Mouse (Mus musculus): Measurements from ENCODE around the gene Wbp11. TPM values are rescaled to one million over a fixed set of nuclear protein-coding genes. Genes with fewer than 3 reads are reported as not detected.

Wbp11 gene
- 39.8 and 42.8 TPM in 2 replicates for polyA plus RNA-seq (2015; fragmentation: Nextera tagmentation; extraction: Ambion mirVana)

DNA sequence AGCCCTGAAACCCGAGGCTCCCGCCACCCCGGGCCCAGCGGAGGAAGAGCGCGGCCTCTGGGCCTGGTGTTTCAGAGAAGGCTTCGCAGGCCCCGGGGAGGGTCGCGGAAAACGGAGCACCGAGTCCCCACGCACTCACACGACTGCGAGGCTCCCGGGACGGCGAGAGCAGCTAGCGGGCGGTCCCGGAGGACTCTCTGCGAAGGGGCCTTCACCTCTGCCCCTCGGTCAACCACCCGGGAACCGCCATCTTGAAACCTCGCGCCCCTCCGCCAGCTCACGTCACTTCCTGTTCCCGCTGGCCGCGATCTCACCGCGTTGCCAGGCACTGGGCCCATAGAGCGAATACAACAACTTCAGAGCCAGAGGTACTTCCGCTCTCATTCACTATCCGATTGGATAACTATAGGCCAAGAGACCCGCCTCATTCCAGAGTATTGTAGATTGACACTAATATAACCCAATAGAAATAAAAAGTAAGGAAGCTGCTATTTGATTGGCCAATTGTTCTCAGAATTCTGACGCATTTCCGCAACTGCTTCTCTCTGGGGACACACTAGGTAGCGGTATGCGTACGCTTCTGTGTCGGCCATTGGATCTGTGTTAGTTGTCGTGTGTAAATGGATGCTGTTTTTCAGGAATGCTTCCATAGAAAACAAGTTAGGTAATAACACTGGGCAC lies at the start of gene Wbp11:
Gene Wbp11 (minus strand): TSS at position 353 of the 681 bp plus-strand sequence.
- Histone ChIP-seq H3K27ac (replicated peaks) (peak within 1 kb of the TSS; percentile 86), H3K27me3 (ENCODE audit: control insufficient read depth, insufficient read depth, low read length) (no peaks in the 10 kb centered on the region), H3K9ac (ENCODE audit: low read length) (peak within 1 kb of the TSS; percentile 99), H3K4me1 (replicated peaks; ENCODE audit: control insufficient read depth, insufficient read depth) (peaks cover 2% of the 10 kb centered on the region; the same call in 1 of the 2 replicates), H3K9me3 (ENCODE audit: control insufficient read depth, low read length) (no peaks in the 10 kb centered on the region), H3K36me3 (ENCODE audit: control insufficient read depth, insufficient read depth, low read length) (peaks cover 13% of the 10 kb centered on the region; the same call in 1 of the 2 replicates), H3K4me3 (ENCODE audit: low read depth, low read length) (peak within 1 kb of the TSS; percentile 99), H3K4me2 (replicated peaks; ENCODE audit: low read depth) (peak within 1 kb of the TSS; percentile 55)
- DNase-seq (ENCODE audit: low spot score) (peak; percentile 96), ATAC-seq (ENCODE audit: low FRiP score, low TSS enrichment) (peak; percentile 100)
- TF ChIP-seq EP300 (optimal IDR thresholded peaks at IDR 0.05) (peak; percentile 39), CTCF (IDR thresholded peaks at IDR 0.05; ENCODE audit: low read depth) (peak; percentile 65)
- 0% methylated on average over 43 of the region's 45 CpGs for WGBS

DNA sequence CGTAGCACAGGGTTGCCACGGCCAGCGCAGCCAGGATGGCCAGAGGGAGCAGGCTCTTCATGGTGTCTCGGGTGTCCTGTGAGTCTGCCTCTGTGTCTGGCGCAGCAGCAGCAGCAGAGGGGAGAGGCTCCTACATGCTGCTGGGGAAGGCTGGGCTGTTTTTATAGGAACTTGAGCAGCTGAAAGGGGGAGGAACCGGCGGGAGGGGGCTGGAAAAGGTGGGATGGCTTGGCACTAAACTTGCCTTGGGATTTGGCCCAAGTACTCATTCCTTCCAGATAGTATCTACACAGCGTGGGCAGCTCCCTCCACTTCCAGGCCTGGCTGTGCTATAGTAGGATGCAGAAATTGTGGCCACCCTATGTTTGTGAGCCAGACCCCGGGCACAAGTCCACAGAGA lies 47.6 kb upstream of the Wbp11 start, which contains the start of gene Mgp:
Gene Mgp (minus strand): TSS at position 154 of the 400 bp plus-strand sequence.
- Histone ChIP-seq H3K9ac (ENCODE audit: low read length) (peak within 1 kb of the TSS; percentile 54; the same call in 1 of the 2 replicates), H3K9me3 (ENCODE audit: control insufficient read depth, low read length) (no peaks in the 10 kb centered on the region), H3K4me1 (replicated peaks; ENCODE audit: control insufficient read depth, insufficient read depth) (no peaks in the 10 kb centered on the region), H3K27ac (replicated peaks) (peak within 1 kb of the TSS; percentile 78), H3K4me3 (ENCODE audit: low read depth, low read length) (peak within 1 kb of the TSS; percentile 38), H3K4me2 (replicated peaks; ENCODE audit: low read depth) (peak within 1 kb of the TSS; percentile 37), H3K36me3 (ENCODE audit: control insufficient read depth, insufficient read depth, low read length) (no peaks in the 10 kb centered on the region), H3K27me3 (ENCODE audit: control insufficient read depth, insufficient read depth, low read length) (no peaks in the 10 kb centered on the region)
- TF ChIP-seq CTCF (IDR thresholded peaks at IDR 0.05; ENCODE audit: low read depth) (no peak), EP300 (optimal IDR thresholded peaks at IDR 0.05) (no peak)
- peak; percentile 70; the same call in 1 of the 2 replicates for ATAC-seq (ENCODE audit: low FRiP score, low TSS enrichment)
- WGBS = 33% methylated on average over 9 of the region's 9 CpGs
- peak; percentile 50 for DNase-seq (ENCODE audit: low spot score)

DNA sequence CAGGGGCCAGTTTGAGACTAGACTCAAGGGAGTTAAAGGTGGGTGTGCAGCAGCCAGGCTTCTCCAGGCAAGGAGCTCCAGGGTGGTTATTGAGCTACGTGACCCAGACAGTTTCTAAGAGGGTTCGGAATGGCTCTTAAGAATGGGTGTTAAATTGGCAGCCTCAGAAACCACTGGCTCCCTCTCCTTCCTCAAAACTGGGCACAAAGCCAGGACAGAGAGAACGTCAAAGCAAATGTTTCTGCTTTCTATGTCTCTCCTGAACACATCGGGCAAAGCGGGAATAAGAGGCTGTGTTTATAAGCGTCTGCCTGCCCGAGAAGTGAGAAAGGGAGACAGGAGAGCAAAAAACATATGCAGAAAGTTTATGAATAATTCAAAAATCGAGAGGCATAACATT lies 46.6 kb upstream of the Wbp11 start:
- no peak for DNase-seq (ENCODE audit: low spot score)
- no peaks in the 10 kb centered on the region for H3K27me3 ChIP-seq (ENCODE audit: control insufficient read depth, insufficient read depth, low read length)
- WGBS = 22% methylated on average over 8 of the region's 8 CpGs
- no peak; the same call in 1 of the 2 replicates for ATAC-seq (ENCODE audit: low FRiP score, low TSS enrichment)
- peak overlapping the region; percentile 31; the same call in 1 of the 2 replicates for H3K9ac ChIP-seq (ENCODE audit: low read length)
- no peaks in the 10 kb centered on the region for H3K36me3 ChIP-seq (ENCODE audit: control insufficient read depth, insufficient read depth, low read length)
- H3K27ac ChIP-seq (replicated peaks) = 0 out of 2 replicates have a peak overlapping the region, but pooled peaks have one; percentile 59
- no peak for TF ChIP-seq CTCF (IDR thresholded peaks at IDR 0.05; ENCODE audit: low read depth)
- TF ChIP-seq EP300 (optimal IDR thresholded peaks at IDR 0.05) = no peak
- no peaks in the 10 kb centered on the region for H3K4me1 ChIP-seq (replicated peaks; ENCODE audit: control insufficient read depth, insufficient read depth)
- H3K9me3 ChIP-seq (ENCODE audit: control insufficient read depth, low read length) = no peaks in the 10 kb centered on the region
- peak overlapping the region; percentile 32 for H3K4me3 ChIP-seq (ENCODE audit: low read depth, low read length)
- H3K4me2 ChIP-seq (replicated peaks; ENCODE audit: low read depth) = peak overlapping the region; percentile 21

DNA sequence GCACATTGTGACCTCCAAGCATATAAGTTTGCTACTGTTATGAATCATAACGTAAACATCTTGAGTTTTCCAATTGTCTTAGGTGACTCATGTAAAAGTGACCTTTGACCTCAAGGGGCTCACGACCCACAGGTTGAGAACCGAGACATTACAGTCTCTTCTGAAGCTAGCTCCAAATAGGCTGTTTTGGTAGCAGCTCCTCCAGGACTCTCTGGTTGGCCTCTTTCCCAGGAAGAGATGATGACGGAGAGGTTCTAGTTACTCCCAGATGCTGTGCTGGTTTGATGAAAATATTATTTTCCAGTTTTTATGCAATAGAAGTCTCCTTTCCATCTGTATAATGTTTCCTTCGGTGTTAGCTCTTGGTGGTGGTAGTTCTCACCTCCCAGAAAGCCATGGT lies 40.9 kb upstream of the Wbp11 start:
- H3K36me3 ChIP-seq (ENCODE audit: control insufficient read depth, insufficient read depth, low read length) = no peaks in the 10 kb centered on the region

DNA sequence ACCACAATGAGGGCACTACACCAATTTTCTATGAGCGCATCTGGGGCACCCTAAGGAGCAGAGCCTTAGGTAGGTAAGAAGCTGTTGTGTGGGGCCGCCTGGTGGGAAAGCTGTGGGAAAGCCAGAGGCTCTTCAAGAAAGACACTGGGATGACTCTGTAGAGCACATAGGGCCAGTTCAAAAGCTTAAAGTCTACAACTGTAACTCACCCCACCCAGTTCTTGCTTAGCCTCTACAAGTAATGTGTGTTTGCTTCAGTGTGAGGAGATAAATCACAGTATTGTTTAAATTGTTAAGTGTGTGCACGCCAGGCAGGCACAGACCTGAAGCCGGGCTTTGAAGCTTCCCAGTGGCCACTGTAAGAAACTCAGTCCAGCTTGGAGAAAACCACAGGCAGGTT lies 38.1 kb upstream of the Wbp11 start:
- WGBS = 48% methylated on average over 4 of the region's 4 CpGs
- no peak overlapping the region for H3K4me2 ChIP-seq (replicated peaks; ENCODE audit: low read depth)
- H3K27ac ChIP-seq (replicated peaks) = peak overlapping the region; percentile 45
- no peaks in the 10 kb centered on the region for H3K9me3 ChIP-seq (ENCODE audit: control insufficient read depth, low read length)
- TF ChIP-seq EP300 (optimal IDR thresholded peaks at IDR 0.05) (no peak), CTCF (IDR thresholded peaks at IDR 0.05; ENCODE audit: low read depth) (no peak)
- no peak overlapping the region for H3K4me3 ChIP-seq (ENCODE audit: low read depth, low read length)
- no peaks in the 10 kb centered on the region; the same call in 1 of the 2 replicates for H3K4me1 ChIP-seq (replicated peaks; ENCODE audit: control insufficient read depth, insufficient read depth)
- DNase-seq (ENCODE audit: low spot score) (no peak), ATAC-seq (ENCODE audit: low FRiP score, low TSS enrichment) (peak; percentile 45; the same call in 1 of the 2 replicates)
- no peaks in the 10 kb centered on the region for H3K36me3 ChIP-seq (ENCODE audit: control insufficient read depth, insufficient read depth, low read length)
- no peaks in the 10 kb centered on the region for H3K27me3 ChIP-seq (ENCODE audit: control insufficient read depth, insufficient read depth, low read length)
- H3K9ac ChIP-seq (ENCODE audit: low read length) = no peak overlapping the region

More for the DNA sequence above, 40.9 kb upstream of the Wbp11 start:
- Histone ChIP-seq H3K4me1 (replicated peaks; ENCODE audit: control insufficient read depth, insufficient read depth) (no peaks in the 10 kb centered on the region; the same call in 1 of the 2 replicates), H3K9ac (ENCODE audit: low read length) (no peak overlapping the region), H3K4me3 (ENCODE audit: low read depth, low read length) (no peak overlapping the region), H3K4me2 (replicated peaks; ENCODE audit: low read depth) (no peak overlapping the region), H3K27me3 (ENCODE audit: control insufficient read depth, insufficient read depth, low read length) (no peaks in the 10 kb centered on the region), H3K27ac (replicated peaks) (no peak overlapping the region), H3K9me3 (ENCODE audit: control insufficient read depth, low read length) (no peaks in the 10 kb centered on the region)
- DNase-seq (ENCODE audit: low spot score) = no peak
- TF ChIP-seq CTCF (IDR thresholded peaks at IDR 0.05; ENCODE audit: low read depth) (no peak), EP300 (optimal IDR thresholded peaks at IDR 0.05) (no peak)
- ATAC-seq (ENCODE audit: low FRiP score, low TSS enrichment) = no peak
- WGBS = 50% methylated on average over 5 of the region's 5 CpGs

DNA sequence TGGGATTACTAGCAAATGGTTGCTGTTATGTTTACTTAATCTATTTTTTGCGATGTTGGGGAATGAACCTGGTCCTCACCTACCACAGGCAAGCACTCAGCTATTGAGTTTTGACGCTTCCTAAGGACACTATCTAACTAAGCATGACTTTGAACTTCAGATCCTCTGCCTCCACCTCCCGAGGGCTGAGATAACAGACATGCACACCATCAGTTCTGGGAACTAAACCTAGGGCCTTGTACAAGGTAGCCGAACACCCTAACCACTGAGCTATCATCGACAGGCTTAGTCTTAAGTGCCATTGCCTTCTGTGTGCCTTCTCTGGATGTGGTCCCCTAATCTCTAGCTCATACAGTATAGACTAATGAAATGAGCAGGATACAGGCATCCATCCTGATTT lies 37.3 kb upstream of the Wbp11 start:
- no peaks in the 10 kb centered on the region for H3K27me3 ChIP-seq (ENCODE audit: control insufficient read depth, insufficient read depth, low read length)
- no peak for TF ChIP-seq CTCF (IDR thresholded peaks at IDR 0.05; ENCODE audit: low read depth)
- TF ChIP-seq EP300 (optimal IDR thresholded peaks at IDR 0.05) = no peak
- H3K4me2 ChIP-seq (replicated peaks; ENCODE audit: low read depth) = no peak overlapping the region
- H3K9me3 ChIP-seq (ENCODE audit: control insufficient read depth, low read length) = no peaks in the 10 kb centered on the region
- no peaks in the 10 kb centered on the region; the same call in 1 of the 2 replicates for H3K4me1 ChIP-seq (replicated peaks; ENCODE audit: control insufficient read depth, insufficient read depth)
- ATAC-seq (ENCODE audit: low FRiP score, low TSS enrichment) = no peak
- H3K27ac ChIP-seq (replicated peaks) = no peak overlapping the region
- no peak for DNase-seq (ENCODE audit: low spot score)
- H3K4me3 ChIP-seq (ENCODE audit: low read depth, low read length) = no peak overlapping the region
- 90% methylated on average over 5 of the region's 5 CpGs for WGBS
- H3K36me3 ChIP-seq (ENCODE audit: control insufficient read depth, insufficient read depth, low read length) = no peaks in the 10 kb centered on the region
- no peak overlapping the region for H3K9ac ChIP-seq (ENCODE audit: low read length)

Measured in stomach, postnatal 0 days (tissue).